Mouse (Mus musculus) heart, adult 2 months (tissue): ENCODE measurements around the gene Atg10.

ENCODE experiments used
- EP300 ChIP-seq: fragments of 200-500 bp; IDR thresholded peaks from 2 replicates; pipeline ENCODE4 v1.6.1; 2011; ENCODE audit warnings: low read depth, low read length, control low read depth; ENCODE audit not compliant: insufficient read depth
- POLR2A ChIP-seq: fragments of 200-500 bp; IDR thresholded peaks from 2 replicates; pipeline ENCODE4 v1.6.1; 2011; ENCODE audit warnings: mild to moderate bottlenecking, low read depth, low read length, control low read depth; ENCODE audit not compliant: insufficient read depth

- TF ChIP-seq POLR2A: no peak
- no peak for TF ChIP-seq EP300
Measured at GRCm38 (mm10) chr13:91156949-91157348, 66.8 kb downstream of the Atg10 start.
